Mouse (Mus musculus) limb, embryonic 14.5 days (tissue): ENCODE measurements around the gene Bpifb1. TPM values are rescaled to one million over a fixed set of nuclear protein-coding genes. Genes with fewer than 3 reads are reported as not detected.

Source experiments
- ATAC-seq: fragments of 200-750 bp; cut with Nextera tagmentation; 2 replicates; pipeline ENCODE4 v1.8.0; 2017; ENCODE audit warnings: low read depth, moderate number of reproducible peaks, moderate TSS enrichment; ENCODE audit not compliant: low FRiP score
- DNase-seq: peaks from one replicate; pipeline ENCODE4 v3.0.0-alpha.2; 2015; ENCODE audit warnings: low spot score
- H3K27ac ChIP-seq: fragments of 300-500 bp; sonication (generic); replicated peaks from 2 replicates; pipeline ENCODE4 v1.5.1; 2014; ENCODE audit warnings: low read depth, mild to moderate bottlenecking, low read length, moderate library complexity, mixed read lengths
- H3K27me3 ChIP-seq: fragments of 300-500 bp; sonication (generic); 2 replicates; pipeline ENCODE4 v1.6.1; 2014; ENCODE audit warnings: low read length, mixed read lengths; ENCODE audit not compliant: control insufficient read depth, insufficient read depth
- H3K36me3 ChIP-seq: fragments of 300-500 bp; sonication (generic); 2 replicates; pipeline ENCODE4 v1.6.1; 2014; ENCODE audit warnings: mild to moderate bottlenecking, low read length, moderate library complexity, mixed read lengths; ENCODE audit not compliant: control insufficient read depth, insufficient read depth
- H3K4me1 ChIP-seq: fragments of 300-500 bp; sonication (generic); 2 replicates; pipeline ENCODE4 v1.6.1; 2014; ENCODE audit warnings: antibody characterized with exemption, low read length, mixed read lengths; ENCODE audit not compliant: control insufficient read depth, insufficient read depth
- H3K4me2 ChIP-seq: fragments of 300-500 bp; sonication (generic); replicated peaks from 2 replicates; pipeline ENCODE4 v1.6.1; 2014; ENCODE audit warnings: low read depth, mild to moderate bottlenecking, low read length, moderate library complexity; ENCODE audit not compliant: severe bottlenecking
- H3K4me3 ChIP-seq: fragments of 300-500 bp; sonication (generic); replicated peaks from 2 replicates; pipeline ENCODE4 v1.5.1; 2014; ENCODE audit warnings: low read length
- H3K9ac ChIP-seq: fragments of 300-500 bp; sonication (generic); 2 replicates; pipeline ENCODE4 v1.6.1; 2014; ENCODE audit warnings: mild to moderate bottlenecking, low read depth, low read length, moderate library complexity; ENCODE audit not compliant: severe bottlenecking
- H3K9me3 ChIP-seq: fragments of 300-500 bp; sonication (generic); 2 replicates; pipeline ENCODE4 v1.6.1; 2016; ENCODE audit warnings: low read length; ENCODE audit not compliant: control insufficient read depth
- POLR2A ChIP-seq: fragments of 200-500 bp; IDR thresholded peaks from 2 replicates; pipeline ENCODE4 v1.8.0; 2012; ENCODE audit warnings: inconsistent platforms, mild to moderate bottlenecking, moderate library complexity, borderline replicate concordance; ENCODE audit not compliant: insufficient read depth, insufficient read length; ENCODE audit errors: extremely low read depth
- WGBS: fragments of 180-500 bp; shearing (Covaris S2); extraction: QIAGEN DNeasy Blood & Tissue Kit; methylation state at CpG from one replicate; pipeline ENCODE4 v1.1.7; 2014; 5-methylcytosine and 5-hydroxymethylcytosine counted together
- polyA plus RNA-seq, 2 experiments: library from polyadenylated mRNA; depleted of rRNA in 1 of 2; stranded (reverse) in 1 of 2; unstranded in 1 of 2; fragments of >200 nt; fragmentation: Nextera tagmentation in 1 of 2; extraction: Ambion mirVana in 1 of 2; gene quantifications; 2 replicates each; pipeline versions ENCODE4 v1.2.1 to v1.2.3; 2012 to 2014

Bpifb1 gene
- polyA plus RNA-seq, 2 experiments: 0.26 TPM; not detected in 1

DNA sequence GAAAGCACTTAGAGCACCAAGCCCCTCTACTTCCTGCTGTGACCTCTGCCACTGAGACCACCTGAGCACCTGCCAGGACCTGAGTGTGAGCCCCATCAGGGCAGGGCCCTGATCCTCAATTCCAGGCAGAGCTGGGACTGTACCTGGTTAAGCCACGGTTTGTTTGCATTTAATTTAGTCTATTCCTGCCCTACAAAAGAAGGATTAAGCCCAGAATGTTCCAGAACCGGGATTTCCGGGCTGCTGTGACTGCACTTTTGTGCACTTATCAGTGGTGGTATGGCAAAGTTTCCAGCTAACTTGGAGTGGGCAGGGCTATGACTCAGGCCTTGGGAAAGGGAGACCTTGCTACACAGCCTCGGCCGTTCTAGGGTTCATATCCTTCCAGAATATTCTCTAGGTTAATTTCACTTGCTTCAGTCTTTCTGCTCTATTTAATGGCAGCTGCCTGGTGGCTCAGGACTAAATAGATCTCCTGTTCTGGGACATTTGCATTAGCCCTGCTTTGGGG lies 3.4 kb downstream of the Bpifb1 start:
- ATAC-seq: no peak

GRCm38 (mm10) chr2:154197036-154197435 lies 6.4 kb downstream of the Bpifb1 start:
- no peak for ATAC-seq
- no peak overlapping the region for H3K4me2 ChIP-seq
- 92% methylated on average over 9 of the region's 9 CpGs for WGBS
- no peaks in the 10 kb centered on the region for H3K36me3 ChIP-seq
- no peak overlapping the region for H3K4me3 ChIP-seq
- DNase-seq: no peak
- H3K9me3 ChIP-seq: no peaks in the 10 kb centered on the region
- no peaks in the 10 kb centered on the region for H3K4me1 ChIP-seq
- H3K27ac ChIP-seq: no peak overlapping the region
- no peak for TF ChIP-seq POLR2A
- no peaks in the 10 kb centered on the region for H3K27me3 ChIP-seq
- no peak overlapping the region for H3K9ac ChIP-seq

More for the DNA sequence above, 3.4 kb downstream of the Bpifb1 start:
- Histone ChIP-seq H3K27me3 (no peaks in the 10 kb centered on the region), H3K4me1 (no peaks in the 10 kb centered on the region), H3K4me3 (no peak overlapping the region), H3K9me3 (no peaks in the 10 kb centered on the region), H3K4me2 (no peak overlapping the region), H3K27ac (no peak overlapping the region), H3K9ac (no peak overlapping the region), H3K36me3 (no peaks in the 10 kb centered on the region)
- TF ChIP-seq POLR2A: no peak
- WGBS: 74% methylated on average over 5 of the region's 5 CpGs
- DNase-seq: no peak

- no peaks in the 10 kb centered on the region for H3K4me1 ChIP-seq
- no peak overlapping the region for H3K27ac ChIP-seq
- no peak overlapping the region for H3K4me2 ChIP-seq
- ATAC-seq: no peak
- no peaks in the 10 kb centered on the region for H3K27me3 ChIP-seq
- H3K4me3 ChIP-seq: no peak overlapping the region
- no peak for DNase-seq
- no peak for TF ChIP-seq POLR2A
- WGBS: 88% methylated on average over 4 of the region's 4 CpGs
- H3K9ac ChIP-seq: no peak overlapping the region
- H3K9me3 ChIP-seq: no peaks in the 10 kb centered on the region
- no peaks in the 10 kb centered on the region for H3K36me3 ChIP-seq
Measured at GRCm38 (mm10) chr2:154204630-154205029, 14.0 kb downstream of the Bpifb1 start.

DNA sequence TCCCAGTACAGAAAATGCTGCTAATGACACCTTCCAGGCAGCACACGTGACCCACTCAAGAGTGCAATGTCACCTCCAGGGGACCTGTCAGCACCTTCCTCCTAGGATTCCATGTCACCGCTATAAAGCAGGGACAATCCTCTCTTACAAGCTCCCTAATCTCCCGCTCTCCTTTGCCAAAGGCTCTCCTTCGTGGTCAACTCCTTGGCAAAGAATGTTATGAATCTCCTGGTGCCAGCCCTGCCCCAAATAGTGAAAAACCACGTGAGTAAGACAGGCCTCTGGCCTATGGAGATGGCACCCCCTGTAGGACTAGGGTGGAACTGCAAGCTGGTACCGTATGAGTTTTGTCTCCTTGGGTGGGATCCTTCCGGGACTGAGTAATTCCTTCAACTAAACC lies 16.3 kb downstream of the Bpifb1 start:
- Histone ChIP-seq H3K27me3 (no peaks in the 10 kb centered on the region), H3K4me2 (no peak overlapping the region), H3K4me1 (no peaks in the 10 kb centered on the region), H3K36me3 (no peaks in the 10 kb centered on the region), H3K27ac (no peak overlapping the region), H3K9me3 (no peaks in the 10 kb centered on the region), H3K4me3 (no peak overlapping the region), H3K9ac (no peak overlapping the region)
- 62% methylated on average over 7 of the region's 7 CpGs for WGBS
- DNase-seq (no peak), ATAC-seq (no peak)
- TF ChIP-seq POLR2A: no peak

- peak; percentile 59 for DNase-seq
- H3K4me1 ChIP-seq: no peaks in the 10 kb centered on the region
- H3K27ac ChIP-seq: no peak overlapping the region
- WGBS: 12% methylated on average over 3 of the region's 3 CpGs
- H3K4me2 ChIP-seq: no peak overlapping the region
- no peaks in the 10 kb centered on the region for H3K9me3 ChIP-seq
- no peak for ATAC-seq
- H3K27me3 ChIP-seq: no peaks in the 10 kb centered on the region
- no peak overlapping the region for H3K9ac ChIP-seq
- no peak overlapping the region for H3K4me3 ChIP-seq
- TF ChIP-seq POLR2A: no peak
- no peaks in the 10 kb centered on the region for H3K36me3 ChIP-seq
Measured at GRCm38 (mm10) chr2:154209112-154209511, 18.5 kb downstream of the Bpifb1 start.

DNA sequence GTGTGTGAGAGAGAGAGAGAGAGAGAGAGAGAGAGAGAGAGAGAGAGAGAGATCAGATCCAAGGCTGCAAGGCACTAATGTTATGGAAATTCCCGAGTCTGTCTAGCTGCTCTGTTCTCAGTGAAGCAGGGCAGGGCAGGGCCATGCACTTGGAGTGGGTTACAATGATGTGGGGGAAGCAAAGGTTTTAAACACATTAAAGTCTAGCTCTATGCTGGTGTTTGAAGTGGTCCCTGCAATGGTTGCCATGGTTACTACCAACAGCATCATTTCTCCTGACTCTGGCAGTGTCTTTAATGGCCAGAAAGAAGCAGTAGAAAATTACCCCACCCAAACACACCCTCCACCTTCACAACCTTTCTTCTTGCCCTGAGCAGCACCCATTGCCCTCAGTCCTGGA lies 20.5 kb downstream of the Bpifb1 start:
- Histone ChIP-seq H3K36me3 (no peaks in the 10 kb centered on the region), H3K4me3 (no peak overlapping the region), H3K9me3 (no peaks in the 10 kb centered on the region), H3K4me2 (no peak overlapping the region), H3K27ac (no peak overlapping the region), H3K4me1 (no peaks in the 10 kb centered on the region), H3K27me3 (no peaks in the 10 kb centered on the region), H3K9ac (no peak overlapping the region)
- no peak for DNase-seq
- WGBS: 36% methylated on average over 1 of the region's 1 CpGs
- ATAC-seq: no peak
- TF ChIP-seq POLR2A: no peak
